Mouse (Mus musculus) layer of hippocampus, adult 9-11 months (tissue): ENCODE measurements around the gene Trim21.

Experiments used
- DNase-seq: peaks from one replicate; pipeline ENCODE4 v3.0.0; 2022

The Trim21 gene

GRCm38 (mm10) chr7:102564999-102565997 lies at the start of gene Trim21:
TSS of gene Trim21 (minus strand) at chr7:102565486.
- peak; percentile 78 for DNase-seq

GRCm38 (mm10) chr7:102597378-102598031 lies 32.2 kb upstream of the Trim21 start, which contains the start of gene Olfr552:
TSS of gene Olfr552 (plus strand) at chr7:102597770.
- DNase-seq, result no peak

- DNase-seq, result no peak
Measured at GRCm38 (mm10) chr7:102591786-102592185, 26.5 kb upstream of the Trim21 start, which contains the start of gene Olfr551. TSS of gene Olfr551 (minus strand) at chr7:102591886.

- DNase-seq, result no peak
Measured at GRCm38 (mm10) chr7:102575998-102576397, 10.7 kb upstream of the Trim21 start.

- no peak for DNase-seq
Measured at GRCm38 (mm10) chr7:102573174-102573830, 8.0 kb upstream of the Trim21 start.

- no peak for DNase-seq
Measured at GRCm38 (mm10) chr7:102571142-102571541, 5.9 kb upstream of the Trim21 start, which contains the start of gene Olfr550. TSS of gene Olfr550 (plus strand) at chr7:102571442.

GRCm38 (mm10) chr7:102566219-102566618 lies 933 bp upstream of the Trim21 start:
- DNase-seq, result no peak

- DNase-seq, result no peak
Measured at GRCm38 (mm10) chr7:102553279-102553678, 12.0 kb downstream of the Trim21 start.

GRCm38 (mm10) chr7:102549570-102549969 lies 15.7 kb downstream of the Trim21 start, which contains the start of gene Olfr549:
TSS of gene Olfr549 (plus strand) at chr7:102549870.
- no peak for DNase-seq

- no peak for DNase-seq
Measured at GRCm38 (mm10) chr7:102541251-102541650, 24.0 kb downstream of the Trim21 start.

- no peak for DNase-seq
Measured at GRCm38 (mm10) chr7:102540596-102540995, 24.7 kb downstream of the Trim21 start, which contains the start of gene Olfr548-ps1. TSS of gene Olfr548-ps1 (plus strand) at chr7:102540896.

GRCm38 (mm10) chr7:102534449-102534848 lies 30.8 kb downstream of the Trim21 start, which contains the start of gene Olfr547:
TSS of gene Olfr547 (plus strand) at chr7:102534749.
- DNase-seq, result no peak

- no peak for DNase-seq
Measured at GRCm38 (mm10) chr7:102529052-102529451, 36.2 kb downstream of the Trim21 start.

- no peak for DNase-seq
Measured at GRCm38 (mm10) chr7:102517051-102517335, 48.3 kb downstream of the Trim21 start.

- no peak for DNase-seq
Measured at GRCm38 (mm10) chr7:102516261-102517050, 48.8 kb downstream of the Trim21 start.

GRCm38 (mm10) chr7:102514144-102514543 lies 51.1 kb downstream of the Trim21 start:
- DNase-seq, result no peak

- peak; percentile 72 for DNase-seq
Measured at GRCm38 (mm10) chr7:102512814-102513435, 52.4 kb downstream of the Trim21 start.

- DNase-seq, result no peak
Measured at GRCm38 (mm10) chr7:102511927-102512326, 53.4 kb downstream of the Trim21 start.

- no peak for DNase-seq
Measured at GRCm38 (mm10) chr7:102509726-102510125, 55.6 kb downstream of the Trim21 start.

GRCm38 (mm10) chr7:102508666-102509065 lies 56.6 kb downstream of the Trim21 start:
- DNase-seq, result no peak

GRCm38 (mm10) chr7:102508066-102508465 lies 57.2 kb downstream of the Trim21 start:
- no peak for DNase-seq
